Mouse (Mus musculus) liver, adult (tissue): Measurements from ENCODE around the gene Dnajc22.

Experiments
- GATA4 ChIP-seq: IDR thresholded peaks from 2 replicates; pipeline ENCODE4 v1.6.1; 2014; ENCODE audit warnings: mild to moderate bottlenecking, low read length; ENCODE audit not compliant: insufficient replicate concordance

Dnajc22 gene

DNA sequence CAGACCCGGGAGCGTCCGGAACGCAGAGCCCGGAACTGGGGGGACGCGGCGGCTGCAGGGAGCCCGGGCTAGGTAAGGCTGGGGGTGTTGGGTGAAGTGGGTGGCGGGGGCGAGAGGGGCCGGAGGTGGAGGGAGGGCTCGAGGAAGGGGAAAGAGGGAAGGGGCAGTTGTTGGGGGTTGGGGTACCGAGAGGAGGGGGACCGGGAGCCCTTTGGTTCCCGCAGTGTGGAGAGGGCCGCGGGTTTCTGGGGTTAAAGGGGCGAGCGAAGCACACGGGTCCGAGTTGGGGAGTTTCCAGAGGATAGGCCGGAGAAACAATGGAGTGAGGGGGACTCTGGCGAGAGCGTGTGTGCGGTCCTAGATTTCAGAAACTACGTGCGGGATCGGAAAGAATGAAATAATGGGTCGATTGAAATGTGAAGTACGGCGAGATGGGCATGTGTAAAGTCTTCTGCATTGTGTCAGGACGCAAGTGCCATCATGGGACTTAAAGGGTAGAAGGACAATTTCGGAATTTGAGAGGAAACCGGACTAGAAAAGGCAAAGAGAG lies 33.9 kb downstream of the Dnajc22 start:
- no peak for TF ChIP-seq GATA4

DNA sequence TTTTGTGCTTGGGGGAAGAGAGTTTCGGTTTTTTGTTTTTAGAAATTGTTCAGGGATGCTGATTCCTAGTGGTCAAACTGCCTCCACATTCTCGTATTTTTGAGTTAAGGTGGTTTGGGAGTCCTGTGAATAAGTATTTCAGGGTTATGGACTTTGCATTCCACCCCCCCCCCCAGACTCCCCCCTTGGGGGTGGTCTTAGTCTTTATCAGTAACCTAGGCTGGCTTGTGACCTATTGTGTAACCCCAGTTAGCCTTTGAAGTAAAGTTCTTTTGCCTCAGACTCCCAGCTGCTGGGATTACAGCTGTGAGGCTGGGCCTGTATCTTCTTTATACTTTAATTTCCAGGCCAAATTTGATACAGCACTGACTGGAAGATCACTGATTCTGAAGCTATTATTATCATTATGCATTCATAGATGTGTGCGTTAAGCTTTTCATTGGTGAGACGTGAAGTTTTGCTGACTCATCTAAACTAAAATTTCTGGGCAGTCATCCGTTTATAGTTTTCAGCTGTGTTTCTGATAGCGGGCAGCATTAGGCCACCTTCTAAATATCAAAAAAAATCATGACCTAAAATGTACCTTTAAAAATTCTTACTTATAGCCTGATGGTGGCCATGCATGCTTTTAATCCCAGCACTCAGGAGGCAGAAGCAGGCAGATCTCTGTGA lies 35.0 kb downstream of the Dnajc22 start:
- TF ChIP-seq GATA4, result no peak

DNA sequence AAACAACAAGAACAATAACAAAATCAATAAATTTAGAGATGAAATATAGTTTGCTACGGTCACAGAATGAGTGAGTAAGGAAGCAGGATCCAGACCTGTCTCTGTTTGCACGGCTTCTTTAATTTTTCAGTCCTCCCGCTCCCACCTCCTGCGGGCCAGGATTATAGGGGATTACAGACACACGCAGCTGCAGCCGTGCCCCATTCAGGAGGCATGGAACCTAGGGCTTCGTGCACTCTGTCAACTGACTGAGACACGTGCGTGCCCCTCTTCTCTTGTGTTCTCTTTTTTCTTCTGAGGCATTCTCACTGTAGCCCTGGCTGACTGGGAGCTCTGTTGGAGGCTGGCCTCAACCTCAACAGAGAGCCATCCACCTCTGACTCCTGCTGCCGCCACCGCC lies 36.5 kb downstream of the Dnajc22 start:
- TF ChIP-seq GATA4, result no peak

DNA sequence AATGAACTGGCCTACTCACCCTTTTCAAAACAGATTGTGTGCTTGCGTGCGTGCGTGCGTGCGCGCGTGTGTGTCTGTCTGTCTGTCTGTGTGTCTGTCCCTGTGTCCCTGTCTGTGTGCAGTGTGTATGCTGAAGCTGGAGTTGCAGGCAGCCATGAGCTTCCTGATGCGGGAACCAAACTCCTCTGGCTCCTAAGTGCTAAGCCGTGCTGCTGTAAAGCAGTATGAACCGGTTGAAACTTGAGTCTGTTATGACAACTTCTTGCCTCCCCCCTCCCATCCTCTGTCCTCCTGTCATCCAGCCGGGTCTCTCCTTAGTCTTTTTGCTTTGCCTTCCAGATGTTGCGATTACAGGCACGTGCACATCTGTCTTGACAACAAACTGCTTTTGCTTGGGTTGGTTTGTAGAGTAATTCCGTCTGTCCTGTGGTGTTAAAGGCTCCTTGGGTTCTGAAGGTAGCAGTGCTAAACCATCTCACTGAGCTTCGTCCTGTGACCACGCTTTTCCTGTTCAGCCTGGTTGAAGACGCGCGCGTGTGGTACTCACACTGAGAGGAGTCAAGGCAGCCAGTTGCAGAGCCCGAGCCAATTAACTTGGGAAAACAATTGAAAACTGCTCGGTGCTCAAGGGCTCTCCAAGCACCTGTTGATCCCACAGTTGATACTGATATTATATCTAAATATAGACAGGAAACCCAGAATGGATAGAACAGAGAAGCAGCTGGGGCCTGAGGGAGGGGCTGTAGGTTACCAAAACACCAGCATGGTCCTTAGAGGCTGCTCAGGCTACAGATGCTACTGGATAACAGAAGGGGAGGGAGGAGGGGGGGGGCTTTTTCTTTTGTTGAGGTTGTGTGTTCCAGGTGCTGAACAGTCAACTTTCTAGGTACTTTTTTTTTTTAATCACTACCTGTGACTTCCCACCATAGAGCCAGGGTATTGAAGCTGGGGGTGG lies 37.3 kb downstream of the Dnajc22 start:
- TF ChIP-seq GATA4, result no peak

DNA sequence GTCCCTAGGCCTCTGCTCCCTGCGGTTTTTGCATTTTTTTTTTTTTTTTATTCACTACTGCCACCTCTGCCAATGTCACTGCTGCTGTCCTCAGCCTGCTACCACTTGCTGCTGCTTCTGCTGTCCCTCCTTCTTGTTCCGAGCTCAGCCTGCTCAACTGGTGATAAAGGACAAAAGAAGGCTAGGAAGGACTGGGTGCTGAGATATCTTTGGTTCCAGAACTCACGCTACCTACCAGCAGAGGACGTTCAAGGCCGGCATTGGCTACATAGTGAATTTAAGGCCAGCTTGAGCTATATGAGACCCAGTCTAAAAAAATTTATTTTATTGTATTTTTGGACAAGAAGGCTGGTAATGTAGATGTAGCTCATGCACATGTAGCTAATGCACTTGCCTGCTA lies 45.4 kb downstream of the Dnajc22 start:
- no peak for TF ChIP-seq GATA4

DNA sequence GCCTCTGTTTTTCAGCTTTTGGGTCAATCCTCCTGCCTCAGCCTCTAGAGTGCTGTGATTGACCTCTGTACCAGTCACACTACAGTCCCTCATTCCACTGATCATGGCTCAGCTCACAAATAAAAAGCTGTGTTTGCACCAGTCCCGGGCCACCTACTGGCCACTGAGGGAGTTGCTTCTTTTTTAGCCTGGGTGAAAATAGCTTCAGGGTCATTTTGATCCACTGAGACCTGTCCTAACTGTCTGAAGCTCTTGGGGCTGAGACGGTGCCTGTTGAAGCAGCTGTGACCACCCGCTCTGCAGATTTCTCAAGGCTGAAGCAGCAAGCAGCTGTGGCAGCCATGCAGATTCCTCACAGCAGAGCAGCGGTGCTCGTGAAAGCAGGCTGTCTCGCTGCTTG lies 46.7 kb downstream of the Dnajc22 start:
- TF ChIP-seq GATA4, result no peak

DNA sequence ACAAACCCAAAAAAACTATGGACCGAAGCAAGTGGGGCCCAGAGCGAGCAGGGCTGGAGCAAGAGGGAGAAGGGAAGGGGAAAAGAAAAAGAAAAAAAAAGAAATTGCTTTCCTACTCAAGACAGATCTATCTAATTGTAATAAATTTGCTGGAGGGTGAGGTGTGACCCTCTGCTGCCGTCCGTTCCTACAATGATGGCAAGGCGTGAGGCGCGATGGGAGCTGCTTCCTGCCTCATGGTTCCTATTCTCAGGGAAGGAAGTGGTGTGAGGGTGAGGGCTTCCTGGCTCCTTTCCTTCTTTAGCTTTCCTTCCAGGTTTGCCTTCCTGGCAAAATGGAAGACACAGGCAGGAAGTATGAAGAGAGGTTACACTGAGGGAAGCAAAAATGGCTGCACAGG lies 57.5 kb downstream of the Dnajc22 start:
- TF ChIP-seq GATA4, result no peak

DNA sequence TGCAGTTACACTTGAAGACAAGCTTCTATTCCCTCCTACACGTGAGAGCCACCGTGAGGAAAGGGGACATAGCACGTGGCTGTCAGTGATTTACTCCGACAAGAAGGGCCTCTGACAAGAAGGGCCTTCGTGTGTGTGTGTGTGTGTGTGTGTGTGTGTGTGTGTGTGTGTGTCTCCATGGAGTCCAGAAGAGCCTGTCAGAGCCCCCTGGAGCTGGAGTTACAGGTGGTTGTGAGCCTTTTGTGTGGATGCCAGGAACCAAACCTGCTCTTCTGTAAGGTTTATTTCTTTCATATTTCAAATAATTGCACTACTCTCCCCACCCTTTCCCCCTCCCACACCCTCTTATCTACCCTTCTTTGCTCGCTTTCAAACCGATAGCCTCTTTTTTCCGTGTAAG lies 58.4 kb downstream of the Dnajc22 start:
- no peak for TF ChIP-seq GATA4

DNA sequence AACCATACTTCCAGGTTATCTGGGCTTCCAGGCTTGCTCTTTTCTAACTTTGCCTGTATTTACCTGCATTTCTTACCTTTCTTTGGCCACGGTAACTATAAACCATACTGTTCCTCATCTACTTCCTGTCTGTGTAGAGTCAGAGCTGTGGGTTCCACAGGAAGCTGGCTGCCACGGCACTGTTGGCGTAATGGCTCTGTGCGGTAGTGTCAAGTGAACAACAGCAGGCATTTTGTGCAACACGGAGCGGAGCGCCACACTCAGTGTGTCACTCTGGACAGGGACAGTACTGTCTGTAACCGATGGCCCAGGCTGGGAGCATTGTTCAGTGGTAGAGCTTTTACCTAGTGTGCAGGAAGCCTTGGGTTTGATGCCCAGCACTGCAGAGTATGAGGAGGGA lies 60.5 kb downstream of the Dnajc22 start:
- TF ChIP-seq GATA4, result no peak
